Mouse (Mus musculus) cerebellum, adult 2 months (tissue): ENCODE measurements around the gene Rnft1.

Experiments used
- CTCF ChIP-seq: fragments of 200-500 bp; IDR thresholded peaks from 2 replicates; pipeline ENCODE4 v1.5.1; 2011; ENCODE audit warnings: low read depth, mild to moderate bottlenecking, control low read depth, low read length, moderate library complexity, borderline replicate concordance; ENCODE audit not compliant: insufficient read depth
- POLR2A ChIP-seq: fragments of 200-500 bp; IDR thresholded peaks from 2 replicates; pipeline ENCODE4 v1.6.1; 2011; ENCODE audit warnings: low read length, control low read depth, borderline replicate concordance; ENCODE audit not compliant: insufficient read depth

DNA sequence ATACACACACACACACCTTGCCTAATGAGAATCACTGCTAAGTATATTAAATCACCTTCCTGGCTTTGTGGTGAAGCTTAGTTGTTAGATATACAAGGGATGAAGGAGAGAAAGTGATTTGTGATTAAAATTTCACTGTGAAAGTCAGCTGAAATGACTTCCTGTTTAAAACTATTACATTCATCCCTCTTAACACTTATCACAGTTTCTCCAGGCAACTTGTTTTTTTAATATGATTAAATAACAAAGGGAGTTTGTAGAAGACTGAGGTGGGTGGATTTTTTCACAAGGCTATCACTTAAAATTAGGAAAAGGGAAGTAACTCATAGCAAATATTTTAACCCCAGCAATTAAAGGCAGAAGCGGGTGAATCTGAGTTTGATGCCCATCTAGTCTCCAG is 12.9 kb downstream of the Rnft1 start:
- TF ChIP-seq POLR2A (no peak), CTCF (no peak)
